Mouse (Mus musculus) midbrain, embryonic 11.5 days (tissue): ENCODE data around the gene Cmss1. TPM values are rescaled to one million over a fixed set of nuclear protein-coding genes. Genes with fewer than 3 reads are reported as not detected.
"Not testable (repeated sequence)": the region's sequence is repeated elsewhere in the genome, so short reads cannot be mapped to it uniquely, and the experiment has no call there.

Source experiments
- ATAC-seq: fragments of 200-750 bp; cut with Nextera tagmentation; 2 replicates; pipeline ENCODE4 v1.8.0; 2017; ENCODE audit warnings: moderate TSS enrichment, moderate library complexity; ENCODE audit not compliant: low FRiP score
- DNase-seq: peaks from one replicate; pipeline ENCODE4 v3.0.0; 2015; ENCODE audit warnings: low spot score; ENCODE audit errors: missing footprints
- H3K27ac ChIP-seq: fragments of 300-500 bp; sonication (generic); 2 replicates; pipeline ENCODE4 v1.5.1; 2014; ENCODE audit warnings: low read depth, low read length
- H3K27me3 ChIP-seq: fragments of 300-500 bp; sonication (generic); 2 replicates; pipeline ENCODE4 v1.6.1; 2014; ENCODE audit warnings: mild to moderate bottlenecking, low read length, moderate library complexity, mixed read lengths; ENCODE audit not compliant: control insufficient read depth, insufficient read depth
- H3K36me3 ChIP-seq: fragments of 300-500 bp; sonication (generic); 2 replicates; pipeline ENCODE4 v1.6.1; 2014; ENCODE audit warnings: mild to moderate bottlenecking, low read length, moderate library complexity, mixed read lengths; ENCODE audit not compliant: control insufficient read depth, insufficient read depth
- H3K4me1 ChIP-seq: fragments of 300-500 bp; sonication (generic); 2 replicates; pipeline ENCODE4 v1.6.1; 2014; ENCODE audit warnings: low read length; ENCODE audit not compliant: control insufficient read depth, insufficient read depth
- H3K4me2 ChIP-seq: fragments of 300-500 bp; sonication (generic); 2 replicates; pipeline ENCODE4 v1.6.1; 2014; ENCODE audit warnings: mild to moderate bottlenecking, moderate library complexity
- H3K4me3 ChIP-seq: fragments of 300-500 bp; sonication (generic); 2 replicates; pipeline ENCODE4 v1.5.1; 2014; ENCODE audit warnings: low read depth, low read length
- H3K9ac ChIP-seq: fragments of 300-500 bp; sonication (generic); 2 replicates; pipeline ENCODE4 v1.6.1; 2014; ENCODE audit warnings: low read length
- H3K9me3 ChIP-seq: fragments of 300-500 bp; sonication (generic); 2 replicates; pipeline ENCODE4 v1.6.1; 2016; ENCODE audit warnings: low read length; ENCODE audit not compliant: control insufficient read depth
- WGBS: fragments of 180-500 bp; shearing (Covaris S2); extraction: QIAGEN DNeasy Blood & Tissue Kit; methylation state at CpG from one replicate; pipeline ENCODE4 v1.1.7; 2014; 5-methylcytosine and 5-hydroxymethylcytosine counted together
- polyA plus RNA-seq: library from polyadenylated mRNA; unstranded; fragments of >200 nt; fragmentation: Nextera tagmentation; extraction: Ambion mirVana; gene quantifications from 2 replicates; pipeline ENCODE4 v1.2.1, GENCODE M21; 2014

Cmss1 gene
- polyA plus RNA-seq, 1 experiment from 2014 or later = 56.3 TPM

DNA sequence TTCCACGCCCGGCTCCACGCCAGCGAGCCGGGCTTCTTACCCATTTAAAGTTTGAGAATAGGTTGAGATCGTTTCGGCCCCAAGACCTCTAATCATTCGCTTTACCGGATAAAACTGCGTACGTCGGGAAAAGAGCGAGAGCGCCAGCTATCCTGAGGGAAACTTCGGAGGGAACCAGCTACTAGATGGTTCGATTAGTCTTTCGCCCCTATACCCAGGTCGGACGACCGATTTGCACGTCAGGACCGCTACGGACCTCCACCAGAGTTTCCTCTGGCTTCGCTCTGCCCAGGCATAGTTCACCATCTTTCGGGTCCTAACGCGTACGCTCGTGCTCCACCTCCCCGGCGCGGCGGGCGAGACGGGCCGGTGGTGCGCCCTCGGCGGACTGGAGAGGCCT lies 215.5 kb downstream of the Cmss1 start:
- H3K27ac ChIP-seq, H3K9ac ChIP-seq, ATAC-seq, H3K4me1 ChIP-seq, H3K9me3 ChIP-seq, H3K36me3 ChIP-seq, H3K27me3 ChIP-seq, DNase-seq, H3K4me3 ChIP-seq, H3K4me2 ChIP-seq: not testable (repeated sequence)
- WGBS = 26% methylated on average over 21 of the region's 39 CpGs

DNA sequence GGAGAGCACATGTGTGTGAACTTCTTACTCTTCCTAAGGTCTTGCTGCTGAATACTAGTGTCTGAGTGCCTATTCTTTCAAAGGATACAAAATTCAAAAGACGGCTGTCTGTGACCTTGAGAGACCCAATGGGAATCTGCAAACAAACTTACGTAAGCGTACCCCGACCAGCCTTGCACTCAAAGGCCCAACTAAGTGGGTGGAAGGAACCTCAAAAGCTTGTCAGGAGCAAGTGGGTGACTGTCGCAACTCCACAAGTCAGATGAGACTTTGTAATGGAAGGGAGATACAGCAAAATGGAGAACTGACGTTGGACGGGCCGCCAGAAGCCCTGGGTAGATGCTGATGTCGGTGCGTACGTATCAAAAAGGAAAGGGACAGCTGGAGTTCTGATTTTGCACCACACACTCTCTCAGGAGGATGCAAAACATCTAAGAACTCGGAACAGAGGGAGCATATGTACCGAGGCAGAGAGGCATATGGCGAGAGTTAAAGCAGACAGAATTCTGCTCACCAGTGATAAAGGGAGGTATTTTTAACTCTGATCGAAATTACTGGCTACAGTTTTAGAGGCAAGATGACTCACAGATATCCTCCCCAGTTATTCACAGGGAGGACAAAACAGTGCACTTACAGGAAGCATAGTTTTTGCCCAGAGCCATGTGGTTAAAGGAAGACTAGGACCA lies 217.0 kb downstream of the Cmss1 start:
- Histone ChIP-seq H3K9me3 (no peaks in the 10 kb centered on the region), H3K4me2 (no peak overlapping the region), H3K27ac (no peak overlapping the region), H3K36me3 (no peaks in the 10 kb centered on the region), H3K4me1 (no peaks in the 10 kb centered on the region), H3K4me3 (no peak overlapping the region), H3K27me3 (no peaks in the 10 kb centered on the region), H3K9ac (no peak overlapping the region)
- WGBS = 92% methylated on average over 15 of the region's 15 CpGs
- no peak for ATAC-seq
- DNase-seq = no peak

DNA sequence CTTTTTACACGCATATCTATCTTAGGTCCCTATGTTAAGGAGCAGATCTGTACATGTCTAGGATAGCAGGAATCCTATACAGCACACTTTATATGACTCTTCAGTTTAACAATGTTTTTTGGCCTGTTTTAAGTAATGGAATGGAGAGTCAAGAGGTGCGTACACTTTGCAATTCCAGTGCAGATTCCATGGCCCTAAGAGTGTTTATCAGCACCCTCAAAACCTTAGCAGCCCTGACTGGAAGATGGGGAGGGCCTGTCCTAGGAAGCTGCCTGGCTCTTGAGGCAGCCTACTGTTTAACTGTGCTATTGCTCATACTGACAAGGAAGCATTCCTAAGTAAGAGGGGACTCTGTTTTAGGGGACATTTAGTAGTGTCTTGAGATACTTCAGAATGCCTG lies 222.4 kb downstream of the Cmss1 start:
- ATAC-seq = no peak
- no peaks in the 10 kb centered on the region for H3K36me3 ChIP-seq
- H3K27ac ChIP-seq = no peak overlapping the region
- no peak for DNase-seq
- H3K4me2 ChIP-seq = no peak overlapping the region
- no peaks in the 10 kb centered on the region for H3K27me3 ChIP-seq
- H3K9me3 ChIP-seq = no peaks in the 10 kb centered on the region
- 94% methylated on average over 2 of the region's 2 CpGs for WGBS
- H3K4me3 ChIP-seq = no peak overlapping the region
- no peaks in the 10 kb centered on the region for H3K4me1 ChIP-seq
- H3K9ac ChIP-seq = no peak overlapping the region

DNA sequence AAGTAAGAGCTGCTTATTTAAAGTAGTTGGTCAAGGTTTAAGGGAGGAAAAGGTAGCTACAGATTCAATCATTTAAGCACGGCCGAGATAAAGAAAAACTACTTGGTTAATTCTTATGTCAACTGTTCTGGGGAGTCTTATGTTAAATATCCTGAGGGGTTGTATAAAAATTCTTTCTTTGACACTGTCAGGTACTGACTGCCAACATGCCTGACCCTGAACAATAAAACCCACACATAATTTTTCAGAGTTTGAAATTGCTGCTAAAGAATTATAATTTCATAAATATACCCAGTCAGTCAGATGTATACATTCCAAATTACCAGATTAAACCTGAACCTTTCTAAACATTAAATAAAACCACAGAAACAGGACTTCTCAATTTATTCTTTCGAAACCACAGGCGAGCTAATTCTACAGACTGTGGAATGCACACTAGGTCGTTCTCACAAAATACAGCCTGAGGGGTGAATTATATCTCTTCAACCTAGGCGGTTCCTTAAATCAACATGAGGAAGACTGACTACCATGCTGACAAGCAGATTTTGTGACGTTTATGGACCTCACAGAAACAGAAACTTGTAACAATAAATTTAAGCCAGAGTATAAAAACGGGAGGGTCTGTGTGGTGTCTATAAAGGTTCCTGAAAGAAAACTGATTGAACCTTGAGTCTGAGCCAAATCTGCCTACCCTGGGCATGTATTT lies 223.2 kb downstream of the Cmss1 start:
- DNase-seq (no peak), ATAC-seq (no peak)
- Histone ChIP-seq H3K4me1 (no peaks in the 10 kb centered on the region), H3K4me3 (no peak overlapping the region), H3K4me2 (no peak overlapping the region), H3K9me3 (no peaks in the 10 kb centered on the region), H3K9ac (no peak overlapping the region), H3K27me3 (no peaks in the 10 kb centered on the region), H3K36me3 (no peaks in the 10 kb centered on the region), H3K27ac (no peak overlapping the region)
- 86% methylated on average over 8 of the region's 8 CpGs for WGBS

DNA sequence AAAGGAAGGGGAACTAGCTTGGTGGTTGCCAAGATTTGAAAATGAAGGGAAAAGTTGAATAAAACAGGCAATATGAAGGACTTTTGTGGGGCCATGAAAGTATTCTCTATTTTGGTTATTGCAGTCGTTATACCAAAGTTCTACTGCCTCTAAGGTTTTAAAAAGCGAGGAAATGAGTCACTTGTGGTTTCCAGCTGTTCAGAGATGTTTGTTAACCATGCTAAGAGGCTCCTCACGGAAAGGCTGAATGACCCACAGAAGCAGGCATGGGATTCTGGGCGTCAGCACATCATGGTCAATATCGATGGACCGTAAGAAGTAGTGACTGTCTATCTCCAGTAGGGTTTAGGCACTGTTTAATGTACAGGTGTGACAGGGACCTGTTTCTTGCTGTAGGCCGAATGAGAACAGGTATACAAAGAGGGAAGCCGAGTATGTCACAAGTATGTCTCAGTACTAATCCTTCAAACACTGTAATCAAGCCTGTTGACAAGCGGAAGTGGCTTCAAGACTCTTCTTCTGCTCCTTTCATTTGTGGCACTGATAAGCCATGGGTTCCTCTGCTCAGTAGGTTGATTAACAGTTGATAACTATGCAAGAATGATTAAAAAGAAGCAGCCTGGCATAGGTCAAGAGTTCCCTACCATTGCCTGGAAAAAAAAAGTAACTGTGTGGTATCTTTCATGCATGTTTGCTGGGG lies 227.9 kb downstream of the Cmss1 start:
- ATAC-seq = no peak
- Histone ChIP-seq H3K27ac (no peak overlapping the region), H3K36me3 (no peaks in the 10 kb centered on the region), H3K27me3 (no peaks in the 10 kb centered on the region), H3K9ac (no peak overlapping the region), H3K4me1 (no peaks in the 10 kb centered on the region), H3K4me2 (no peak overlapping the region), H3K4me3 (no peak overlapping the region), H3K9me3 (no peaks in the 10 kb centered on the region)
- DNase-seq = no peak
- WGBS = 89% methylated on average over 9 of the region's 9 CpGs

DNA sequence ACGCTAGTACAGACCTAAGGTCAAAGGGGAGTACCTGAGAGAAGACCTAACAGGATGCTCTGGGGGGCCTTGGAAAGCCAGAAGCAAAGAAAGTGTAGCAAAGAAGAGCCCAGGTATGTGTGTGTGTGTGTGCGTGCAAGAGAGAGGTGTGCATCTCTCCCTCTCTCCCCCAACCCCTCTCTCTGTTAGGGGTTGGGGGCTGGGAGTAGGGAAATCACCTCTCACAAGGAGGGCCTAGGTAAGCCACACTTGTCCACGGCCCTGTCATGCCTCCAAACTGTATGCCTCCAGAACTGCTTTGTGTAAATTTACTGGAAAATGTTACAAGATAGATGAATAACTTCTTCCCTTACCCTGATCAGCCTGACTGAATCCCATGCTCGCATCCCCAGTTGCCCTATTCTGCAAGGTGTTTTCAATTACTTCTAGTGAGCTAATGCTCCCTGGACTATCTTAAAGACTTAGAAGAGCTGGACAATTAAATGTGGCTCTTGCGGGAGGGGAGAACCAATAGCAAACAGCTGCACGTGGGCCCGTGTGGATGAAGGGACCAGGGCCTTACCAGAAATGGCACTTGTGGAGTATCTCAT lies 231.3 kb downstream of the Cmss1 start:
- Histone ChIP-seq H3K27ac (no peak overlapping the region), H3K4me2 (no peak overlapping the region), H3K4me1 (no peaks in the 10 kb centered on the region), H3K36me3 (no peaks in the 10 kb centered on the region), H3K27me3 (no peaks in the 10 kb centered on the region), H3K9ac (no peak overlapping the region), H3K9me3 (no peaks in the 10 kb centered on the region), H3K4me3 (no peak overlapping the region)
- ATAC-seq = no peak
- DNase-seq = no peak
- 88% methylated on average over 7 of the region's 7 CpGs for WGBS

DNA sequence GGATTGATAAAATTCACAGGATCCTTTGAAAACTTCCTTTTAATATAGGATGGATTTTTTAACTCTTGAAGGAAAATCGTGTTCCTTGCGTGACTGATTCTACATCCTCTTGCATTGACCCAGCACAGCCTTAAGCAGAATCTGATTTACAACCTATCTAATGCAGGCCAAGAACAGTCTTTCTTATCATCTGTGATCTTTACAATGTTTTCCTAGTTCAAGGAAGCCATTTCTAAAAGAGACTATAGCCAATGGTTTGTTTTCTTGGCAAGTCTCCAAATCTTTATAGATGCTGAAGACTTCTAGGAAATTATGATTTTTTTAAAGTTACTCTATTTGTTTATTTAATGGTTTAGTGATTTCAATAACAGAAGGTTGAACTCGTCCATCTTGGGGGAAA lies 234.5 kb downstream of the Cmss1 start:
- Histone ChIP-seq H3K27ac (no peak overlapping the region), H3K27me3 (no peaks in the 10 kb centered on the region), H3K36me3 (no peaks in the 10 kb centered on the region), H3K4me1 (no peaks in the 10 kb centered on the region), H3K9ac (no peak overlapping the region), H3K4me2 (no peak overlapping the region), H3K4me3 (no peak overlapping the region), H3K9me3 (no peaks in the 10 kb centered on the region)
- ATAC-seq = no peak
- 91% methylated on average over 3 of the region's 3 CpGs for WGBS
- no peak for DNase-seq

DNA sequence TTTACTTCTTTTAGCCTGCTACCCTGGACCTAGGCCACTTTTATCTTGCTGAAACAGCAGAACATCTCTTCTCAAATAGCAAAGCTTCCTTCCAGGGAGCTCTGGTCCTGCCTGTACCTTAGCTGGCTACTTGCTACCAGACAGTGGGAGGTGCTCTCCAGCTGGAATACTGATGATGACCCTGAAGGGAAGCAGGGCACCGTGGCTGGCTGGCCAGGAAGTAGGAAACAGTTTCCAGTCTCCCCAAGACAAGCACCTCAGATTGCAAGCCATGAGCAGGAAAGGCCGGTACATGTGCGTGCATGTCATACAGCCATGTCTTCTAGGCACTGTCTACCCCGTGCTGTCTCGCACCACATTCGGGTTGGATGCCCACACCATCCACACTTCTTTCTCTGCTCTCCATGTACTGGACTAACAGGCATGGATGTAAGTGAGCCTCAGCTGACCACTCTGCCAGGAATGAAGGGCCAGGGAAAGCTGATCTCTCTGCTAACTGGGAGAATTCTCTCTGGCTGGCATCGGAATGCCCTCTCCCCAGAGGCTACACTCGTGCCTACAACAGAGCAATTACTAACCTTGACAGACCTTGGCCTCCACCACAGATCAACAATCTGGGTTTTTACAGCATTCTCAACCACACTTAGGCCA lies 236.7 kb downstream of the Cmss1 start:
- 84% methylated on average over 8 of the region's 8 CpGs for WGBS
- ATAC-seq = no peak

More for the DNA sequence above, 236.7 kb downstream of the Cmss1 start:
- Histone ChIP-seq H3K4me2 (no peak overlapping the region), H3K36me3 (no peaks in the 10 kb centered on the region), H3K27me3 (no peaks in the 10 kb centered on the region), H3K9me3 (no peaks in the 10 kb centered on the region), H3K4me1 (no peaks in the 10 kb centered on the region), H3K4me3 (no peak overlapping the region), H3K27ac (no peak overlapping the region), H3K9ac (no peak overlapping the region)
- DNase-seq = no peak
